Mouse (Mus musculus): ENCODE data around the gene Fam71f2. TPM values are rescaled to one million over a fixed set of nuclear protein-coding genes. Genes with fewer than 3 reads are reported as not detected.

Gene Fam71f2
- total and polyA plus RNA-seq, 3 experiments = 0.29 to 0.35 TPM; not detected in 1

Other genes starting within 250 kb of the Fam71f2 start
- 10 to 100 TPM in 1 of 2 experiments, 1 to 10 TPM in 1; 3.5 to 17.4 TPM for gene Lep, start 219.4 kb upstream of the Fam71f2 start, total RNA-seq (2021)
- 7.7 and 11.9 TPM in 2 replicates for gene Lep, start 219.4 kb upstream of the Fam71f2 start, polyA plus RNA-seq (2012; rRNA removed)
- gene Rbm28, start 114.6 kb upstream of the Fam71f2 start, total RNA-seq (2021) = 10 to 100 TPM; 25.9 to 33.6 TPM
- gene Rbm28, start 114.6 kb upstream of the Fam71f2 start, polyA plus RNA-seq (2012; rRNA removed) = 2.3 and 2.4 TPM in 2 replicates
- gene Prrt4, start 100.0 kb upstream of the Fam71f2 start, total RNA-seq (2021) = 1 to 10 TPM; 2.2 to 5.0 TPM
- gene Prrt4, start 100.0 kb upstream of the Fam71f2 start, polyA plus RNA-seq (2012; rRNA removed) = 6.1 and 8.8 TPM in 2 replicates
- gene Impdh1, start 63.2 kb upstream of the Fam71f2 start, total RNA-seq (2021) = 10 to 100 TPM; 58.3 to 86.4 TPM
- gene Impdh1, start 63.2 kb upstream of the Fam71f2 start, polyA plus RNA-seq (2012; rRNA removed) = 94.4 and 102 TPM in 2 replicates
- gene Hilpda, start 7.1 kb upstream of the Fam71f2 start, total RNA-seq (2021) = 1 to 10 TPM; 2.6 to 6.8 TPM
- gene Hilpda, start 7.1 kb upstream of the Fam71f2 start, polyA plus RNA-seq (2012; rRNA removed) = 10.0 and 12.1 TPM in 2 replicates
- not detected for gene Fam71f1, start 39.5 kb downstream of the Fam71f2 start, total RNA-seq (2021)
- not detected in 2 replicates for gene Fam71f1, start 39.5 kb downstream of the Fam71f2 start, polyA plus RNA-seq (2012; rRNA removed)
- 100 to 1,000 TPM; 125 to 150 TPM for gene Calu, start 68.5 kb downstream of the Fam71f2 start, total RNA-seq (2021)
- gene Calu, start 68.5 kb downstream of the Fam71f2 start, polyA plus RNA-seq (2012; rRNA removed) = 14.3 and 18.5 TPM in 2 replicates
- gene Opn1sw, start 108.9 kb downstream of the Fam71f2 start, total RNA-seq (2021) = not detected
- gene Opn1sw, start 108.9 kb downstream of the Fam71f2 start, polyA plus RNA-seq (2012; rRNA removed) = not detected in 2 replicates
- 1 to 10 TPM; 3.4 to 3.9 TPM for gene Ccdc136, start 116.7 kb downstream of the Fam71f2 start, total RNA-seq (2021)
- 1.2 and 2.1 TPM in 2 replicates for gene Ccdc136, start 116.7 kb downstream of the Fam71f2 start, polyA plus RNA-seq (2012; rRNA removed)
- gene Flnc, start 153.7 kb downstream of the Fam71f2 start, total RNA-seq (2021) = 1 to 10 TPM; 2.3 to 7.6 TPM
- 0.88 and 1.6 TPM in 2 replicates for gene Flnc, start 153.7 kb downstream of the Fam71f2 start, polyA plus RNA-seq (2012; rRNA removed)
- gene Atp6v1f, start 188.1 kb downstream of the Fam71f2 start, total RNA-seq (2021) = 100 to 1,000 TPM; 221 to 237 TPM
- gene Atp6v1f, start 188.1 kb downstream of the Fam71f2 start, polyA plus RNA-seq (2012; rRNA removed) = 319 and 344 TPM in 2 replicates
- gene Atp6v1fnb, start 191.8 kb downstream of the Fam71f2 start, total RNA-seq (2021) = under 1 TPM in 1 of 2 experiments, not detected in 1; 0.46 TPM
- gene Atp6v1fnb, start 191.8 kb downstream of the Fam71f2 start, polyA plus RNA-seq (2012; rRNA removed) = not detected in 2 replicates
- gene Kcp, start 228.4 kb downstream of the Fam71f2 start, total RNA-seq (2021) = 1 to 10 TPM; 1.9 to 2.1 TPM
- 6.6 and 8.3 TPM in 2 replicates for gene Kcp, start 228.4 kb downstream of the Fam71f2 start, polyA plus RNA-seq (2012; rRNA removed)
- gene Irf5, start 247.0 kb downstream of the Fam71f2 start, total RNA-seq (2021) = 1 to 10 TPM; 4.9 to 6.6 TPM
- 15.0 and 15.1 TPM in 2 replicates for gene Irf5, start 247.0 kb downstream of the Fam71f2 start, polyA plus RNA-seq (2012; rRNA removed)